Mouse (Mus musculus): Measurements from ENCODE around the gene Sh3d19. TPM values are rescaled to one million over a fixed set of nuclear protein-coding genes. Genes with fewer than 3 reads are reported as not detected.
A peak's percentile ranks its signal among the peaks of the same experiment; 100 is the strongest.

Sh3d19 gene
- polyA plus RNA-seq (2017; shearing (Covaris generic)), result 1 to 10 TPM; 2.0 to 4.1 (median 2.7) TPM

DNA sequence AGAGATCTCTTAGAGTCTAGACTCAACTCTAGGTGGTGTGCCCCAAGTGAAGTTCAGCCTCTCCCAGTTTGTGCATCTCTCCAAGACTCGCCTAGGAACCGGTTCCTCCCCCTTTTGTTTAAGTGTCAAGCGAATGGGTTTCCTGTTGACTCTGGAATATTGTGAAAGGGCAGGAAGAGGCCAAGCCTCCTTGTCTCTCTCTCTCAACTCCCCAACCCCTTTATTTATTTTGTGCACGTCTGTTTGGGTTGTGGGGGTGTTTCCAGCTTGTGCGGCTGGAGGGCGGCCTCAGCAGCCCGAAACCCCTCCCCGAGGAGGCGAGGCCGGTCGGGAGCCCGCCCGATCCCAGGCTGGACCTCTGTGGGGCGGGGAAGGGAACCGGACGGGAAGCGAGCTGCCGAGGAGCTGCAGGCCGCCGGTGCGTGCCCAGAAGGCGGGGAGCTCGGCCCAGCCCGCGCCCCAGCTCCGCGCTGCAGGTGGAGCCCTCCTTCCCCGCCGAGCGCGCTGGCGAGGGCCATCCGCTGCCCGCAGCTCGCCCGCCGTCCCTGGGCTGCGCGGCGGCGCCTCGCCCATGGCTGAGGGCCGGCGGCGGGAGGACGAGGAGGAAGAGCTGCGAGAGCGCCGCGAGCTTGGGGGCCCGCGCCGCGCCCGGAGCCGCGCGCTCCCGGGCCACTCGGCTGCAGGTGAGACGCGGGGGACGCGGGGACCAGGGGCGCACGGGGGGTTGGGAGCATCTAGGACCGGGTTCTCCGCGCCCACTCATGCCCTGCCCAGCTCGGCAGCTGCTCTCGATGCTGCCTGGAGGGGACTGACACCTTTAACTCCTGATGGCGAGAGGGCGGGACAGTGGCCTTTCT lies at the start of gene Sh3d19:
TSS of gene Sh3d19 (plus strand) at position 368 of the 857 bp plus-strand sequence.
- ATAC-seq, result no peak

DNA sequence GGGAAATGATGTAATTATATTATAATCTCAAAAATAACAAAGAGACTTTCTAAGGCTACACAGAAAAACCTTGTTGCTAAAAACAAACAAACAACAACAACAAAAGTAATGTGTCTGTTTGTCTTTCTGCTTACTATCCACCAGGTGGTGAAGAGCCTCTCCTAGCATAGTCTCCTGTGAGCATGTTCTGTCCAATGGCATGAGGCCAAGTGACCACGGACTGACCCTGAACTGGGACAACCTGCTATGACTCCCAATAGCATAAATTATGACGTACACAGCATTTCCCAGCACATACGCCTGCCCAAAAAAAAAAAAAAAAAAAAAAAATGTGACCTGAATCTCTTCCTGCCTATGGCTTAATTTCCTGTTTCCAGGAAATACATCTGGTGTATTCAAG lies 48.6 kb upstream of the Sh3d19 start:
- ATAC-seq, result no peak

DNA sequence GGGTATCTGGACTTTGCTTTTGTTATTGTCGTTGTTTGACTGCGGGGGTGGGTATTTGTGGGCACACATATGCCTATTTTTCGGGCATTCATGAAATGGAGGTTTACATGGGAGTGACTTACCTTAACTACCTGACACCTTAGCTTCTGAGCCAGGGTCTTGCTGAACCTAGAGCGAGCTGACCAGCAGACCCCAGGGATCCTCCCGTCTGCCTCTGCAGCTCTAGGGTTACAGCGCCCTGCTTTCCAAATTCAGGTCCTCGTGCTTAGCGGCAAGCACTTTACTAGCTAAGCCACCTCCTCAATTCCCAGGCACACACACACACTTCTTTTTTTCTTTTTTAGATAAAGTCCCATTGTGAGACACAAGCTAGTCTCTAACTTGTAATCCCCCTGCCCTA lies 47.6 kb upstream of the Sh3d19 start:
- no peak for ATAC-seq

DNA sequence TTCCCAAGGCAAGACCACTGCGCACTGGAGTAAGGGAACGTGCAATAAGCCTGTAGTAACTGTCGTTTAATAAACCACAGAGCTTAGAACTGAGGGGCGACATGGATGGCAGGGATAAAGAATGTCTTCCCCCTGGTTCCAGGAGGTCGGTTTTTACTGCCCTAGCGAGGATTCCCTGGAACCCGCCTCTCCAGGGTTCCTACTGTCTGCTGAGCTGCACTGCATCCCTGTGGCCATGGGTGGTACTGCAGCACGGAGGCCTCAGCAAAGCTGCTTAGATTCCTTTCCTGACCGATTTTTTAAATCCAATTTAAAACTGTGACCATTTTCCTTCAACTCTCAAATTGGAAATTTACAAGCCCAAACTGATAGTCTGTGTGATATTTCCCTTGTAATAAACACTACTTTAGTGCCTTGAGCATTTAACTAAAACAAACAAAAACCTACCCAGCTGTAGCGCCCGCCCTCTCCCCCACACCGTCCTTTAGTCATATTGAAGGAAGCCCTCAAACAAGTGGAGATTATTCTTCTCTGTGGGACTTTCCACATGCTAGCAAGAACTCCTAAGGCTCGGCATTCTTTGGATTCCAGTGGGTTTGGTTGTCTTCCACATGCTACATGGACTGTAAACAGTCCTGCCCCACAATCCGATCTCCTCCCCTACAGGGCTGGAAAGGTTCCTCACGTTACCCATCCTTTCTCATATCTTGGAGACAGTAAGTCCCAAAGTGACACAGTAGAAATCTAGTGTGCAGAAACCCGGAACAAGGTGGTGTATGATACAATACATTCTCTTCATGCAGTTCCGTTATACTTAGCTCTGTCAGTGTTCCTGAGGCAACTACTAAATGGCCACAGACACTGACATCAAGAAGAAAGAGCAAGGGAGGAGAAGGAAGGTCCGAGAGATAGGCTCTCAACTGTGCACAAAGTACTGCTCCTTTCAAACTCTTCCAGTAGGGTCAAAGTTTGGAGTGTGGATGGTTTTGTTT lies 46.7 kb upstream of the Sh3d19 start:
- ATAC-seq, result peak; percentile 67

DNA sequence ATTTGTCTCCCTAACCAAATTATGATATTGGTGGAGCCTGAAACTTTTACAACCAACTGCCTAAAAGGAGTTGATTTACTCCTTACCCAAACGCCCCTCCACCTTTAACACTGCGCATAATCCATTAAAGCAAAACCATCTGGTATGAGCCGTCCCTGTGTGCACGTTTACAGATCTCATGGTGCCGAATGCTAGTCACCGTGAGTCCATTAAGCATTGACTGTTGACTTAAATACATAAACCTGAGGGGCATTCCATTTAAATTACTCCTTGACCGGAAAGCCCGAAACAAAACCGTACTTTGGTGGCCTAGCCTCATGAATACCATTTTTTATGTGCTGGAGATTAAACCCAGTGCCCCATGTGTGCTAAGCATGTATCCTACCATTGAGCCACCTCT lies 43.6 kb upstream of the Sh3d19 start:
- no peak for ATAC-seq

DNA sequence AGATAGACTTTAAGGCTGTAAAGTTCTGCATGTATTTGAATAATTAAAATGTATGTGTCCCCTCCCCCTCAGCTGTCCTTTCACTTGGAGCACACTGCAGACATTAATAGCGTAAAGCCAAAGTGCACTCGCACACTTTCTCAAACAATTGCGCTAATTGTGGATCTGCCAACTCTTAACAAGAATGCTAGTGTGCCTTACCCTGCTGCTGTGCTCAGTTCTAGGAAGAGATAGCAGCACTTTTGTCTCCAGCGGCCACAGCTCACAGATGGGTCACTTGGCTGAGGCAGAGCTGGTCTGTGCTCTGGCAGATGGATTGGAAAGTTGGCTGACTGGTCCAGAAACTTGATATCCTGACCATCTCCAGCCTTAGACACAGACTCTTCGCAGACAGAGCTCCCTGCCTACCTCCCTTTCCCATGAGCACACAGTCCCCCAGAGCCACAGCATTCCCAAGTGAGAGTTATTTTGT lies 42.7 kb upstream of the Sh3d19 start:
- no peak for ATAC-seq

DNA sequence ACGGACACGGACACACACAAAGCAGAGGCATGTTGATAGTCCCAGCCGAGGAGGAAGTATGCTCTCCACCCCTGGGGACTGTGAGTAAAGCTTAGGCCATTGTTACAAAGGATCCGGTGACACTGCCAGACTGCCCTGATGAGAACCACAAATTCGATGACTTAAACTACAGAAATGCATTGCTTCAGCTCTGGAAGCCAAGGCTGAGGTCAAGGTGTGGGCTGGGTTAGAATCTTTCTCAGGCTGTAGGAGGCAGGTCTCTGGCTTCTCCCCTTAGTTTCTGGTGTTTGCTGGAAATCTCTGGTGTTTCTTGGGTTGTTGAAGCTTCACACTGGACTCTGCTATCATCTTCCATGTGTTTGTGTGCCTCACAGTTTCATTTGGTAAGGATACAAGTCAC lies 41.2 kb upstream of the Sh3d19 start:
- ATAC-seq, result no peak

DNA sequence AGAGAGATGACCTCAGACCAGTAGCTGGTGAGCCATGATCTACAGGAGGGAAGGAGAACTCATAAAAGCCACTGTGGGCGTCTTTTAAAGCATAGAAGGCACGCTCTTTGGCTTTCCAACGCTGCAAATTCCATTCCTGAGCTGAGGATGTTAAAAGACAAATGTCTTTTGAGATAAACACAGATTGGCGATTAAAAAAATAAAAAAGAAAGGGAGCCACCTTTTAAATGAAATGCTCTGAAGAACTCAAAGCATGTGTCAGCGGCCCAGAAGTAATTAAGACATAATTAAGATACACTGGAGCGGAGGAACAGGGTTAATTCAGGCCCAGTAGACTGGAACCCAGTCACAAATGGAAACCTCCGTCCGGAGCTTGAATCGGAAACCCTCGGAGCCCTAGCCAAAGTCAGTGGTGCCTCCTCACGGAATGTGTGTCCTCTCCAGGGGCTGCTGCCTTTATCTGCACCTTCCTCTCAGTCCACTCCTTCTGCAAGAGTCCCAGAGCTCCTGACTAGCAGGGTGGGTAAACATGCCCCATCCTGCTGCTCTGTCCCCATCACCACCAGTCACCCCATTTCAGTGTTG lies 40.1 kb upstream of the Sh3d19 start:
- ATAC-seq, result no peak

DNA sequence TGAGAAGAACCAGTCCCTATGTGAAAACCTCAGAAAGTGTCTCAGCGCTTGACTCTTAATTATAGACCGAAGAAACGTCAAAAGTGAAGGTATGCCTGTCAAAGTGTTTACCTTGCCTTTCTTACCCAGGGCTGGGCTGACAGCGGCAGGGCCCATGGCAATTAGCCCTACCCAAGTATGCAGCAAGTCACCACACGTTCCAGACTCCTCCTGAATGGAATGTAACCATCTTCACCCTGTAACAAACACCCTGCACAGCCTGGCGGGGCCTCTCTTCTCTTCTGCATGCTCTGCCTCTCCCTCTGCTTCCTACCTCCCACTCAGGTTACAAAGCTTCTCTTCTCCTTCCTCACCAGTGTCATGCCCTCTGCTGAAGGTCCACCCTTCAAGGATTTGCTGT lies 39.0 kb upstream of the Sh3d19 start:
- ATAC-seq, result no peak

DNA sequence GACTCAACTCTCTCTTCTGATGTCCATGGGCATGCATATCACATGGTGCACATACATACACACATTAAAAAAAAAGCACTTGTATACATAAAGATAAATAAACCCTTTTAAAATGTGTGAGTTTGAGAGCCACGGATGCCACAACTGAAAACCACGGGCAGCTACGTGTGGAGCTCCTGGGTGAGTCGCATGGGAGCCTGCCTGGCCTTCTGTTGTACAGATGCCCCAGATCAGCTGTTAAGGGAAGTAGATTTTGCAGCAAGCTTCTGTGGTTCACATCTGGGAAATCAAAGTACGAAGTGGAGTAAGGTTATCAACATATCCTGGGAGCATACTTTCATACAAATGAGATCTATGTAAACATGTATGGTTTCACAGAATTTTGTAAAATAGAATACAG lies 37.3 kb upstream of the Sh3d19 start:
- ATAC-seq, result no peak

DNA sequence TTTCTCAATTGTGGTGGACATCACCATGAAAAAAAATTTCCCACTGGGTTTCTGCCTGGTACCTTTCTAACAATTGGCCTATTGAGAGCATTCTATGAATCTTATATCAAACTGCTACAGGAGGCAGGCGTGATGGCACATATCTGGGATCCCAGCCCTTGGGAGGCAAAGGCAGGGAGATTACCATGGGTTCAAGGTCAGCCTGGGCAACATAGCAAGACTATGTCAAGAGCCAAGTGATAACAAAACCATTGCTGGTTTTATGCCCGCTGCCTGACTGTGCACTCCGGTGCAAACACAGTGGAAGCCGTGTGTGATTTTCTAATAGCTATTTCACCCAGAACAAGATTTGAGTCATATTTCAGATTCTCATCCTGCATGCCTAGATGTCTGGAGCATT lies 20.0 kb upstream of the Sh3d19 start:
- ATAC-seq, result no peak

DNA sequence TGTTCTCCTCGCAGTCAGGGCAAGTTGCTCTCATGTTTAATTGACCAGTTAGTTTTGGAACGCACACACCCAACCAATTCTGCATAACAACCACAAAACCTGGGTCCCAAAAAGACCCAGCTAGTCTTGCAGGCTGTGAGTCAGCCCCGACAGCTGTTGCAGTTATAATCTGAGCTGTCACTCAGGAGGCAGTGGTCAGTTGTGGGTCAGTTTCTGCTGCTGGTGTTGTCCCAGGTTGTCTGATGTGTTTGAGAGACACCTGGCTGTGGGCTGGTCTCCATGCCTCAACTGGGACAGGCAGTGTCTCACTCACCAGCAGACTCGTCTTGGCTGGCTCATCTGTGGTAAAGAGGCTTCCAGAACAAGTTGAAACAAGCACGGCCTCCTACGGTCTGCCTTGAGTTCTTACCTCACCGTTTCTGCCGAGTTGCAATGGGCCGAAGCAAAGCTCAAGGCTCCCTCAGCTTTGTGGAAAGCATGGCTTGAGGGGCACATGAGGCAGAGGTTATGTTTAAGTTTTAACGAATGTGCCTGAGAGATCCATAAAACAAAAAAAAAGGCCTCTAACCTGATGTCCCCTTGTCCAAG lies 18.1 kb upstream of the Sh3d19 start:
- ATAC-seq, result no peak

DNA sequence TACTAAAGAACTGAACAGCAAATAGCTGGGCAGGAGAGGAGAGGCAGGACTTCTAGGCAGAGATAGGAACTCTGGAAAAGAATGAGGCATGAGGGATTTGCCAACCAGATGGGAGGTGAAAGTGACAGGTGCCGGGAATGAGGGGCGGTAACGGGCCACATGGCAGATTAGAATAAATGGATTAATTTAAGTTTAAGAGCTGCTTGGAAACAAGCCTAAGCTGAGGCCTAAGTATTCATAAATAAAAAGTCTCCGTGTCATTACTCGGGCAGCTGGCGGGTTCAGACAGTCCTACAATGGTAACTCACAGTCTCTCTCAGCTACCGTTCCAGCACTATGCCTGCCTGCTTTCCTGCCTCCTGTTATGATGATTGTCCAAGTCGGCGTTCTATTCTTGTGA lies 15.6 kb upstream of the Sh3d19 start:
- ATAC-seq, result no peak

DNA sequence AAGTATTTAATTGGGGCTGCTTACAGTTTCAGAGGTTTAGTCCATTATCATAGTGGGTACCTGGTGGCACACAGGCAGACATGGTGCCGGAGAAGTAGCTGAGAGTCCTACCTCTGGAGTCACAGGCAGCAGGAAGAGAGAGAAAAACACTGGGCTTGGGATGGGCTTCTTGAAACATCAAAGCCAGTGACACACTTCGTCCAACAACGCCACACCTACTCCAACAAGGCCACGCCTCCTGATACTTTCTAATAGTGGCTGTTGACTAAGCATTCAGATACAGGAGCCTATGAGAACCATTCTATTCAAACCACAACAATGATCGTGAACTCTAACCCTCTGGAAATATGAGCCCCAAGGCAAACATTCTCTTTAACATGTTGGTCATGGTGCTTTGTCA lies 15.2 kb upstream of the Sh3d19 start:
- ATAC-seq, result no peak

DNA sequence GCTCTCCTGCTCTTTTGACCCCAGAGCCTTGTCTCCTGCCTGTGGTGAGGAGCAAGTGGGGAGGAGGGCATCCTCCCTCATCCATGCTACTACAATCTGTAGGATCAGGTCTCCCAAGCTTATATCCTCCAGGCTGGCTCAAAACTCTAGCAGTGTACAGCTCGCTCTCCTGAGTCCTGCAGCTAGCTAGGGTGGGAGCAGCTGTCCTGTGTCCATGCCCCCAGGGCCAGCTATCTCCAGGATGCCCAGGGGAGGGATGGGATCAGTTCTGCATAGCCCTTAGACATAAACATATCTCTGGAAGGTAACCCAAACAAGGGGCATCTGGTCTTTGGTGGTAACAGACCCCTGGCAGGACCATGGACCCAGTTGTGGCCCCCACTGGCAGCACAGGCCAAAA lies 11.2 kb upstream of the Sh3d19 start:
- ATAC-seq, result no peak

DNA sequence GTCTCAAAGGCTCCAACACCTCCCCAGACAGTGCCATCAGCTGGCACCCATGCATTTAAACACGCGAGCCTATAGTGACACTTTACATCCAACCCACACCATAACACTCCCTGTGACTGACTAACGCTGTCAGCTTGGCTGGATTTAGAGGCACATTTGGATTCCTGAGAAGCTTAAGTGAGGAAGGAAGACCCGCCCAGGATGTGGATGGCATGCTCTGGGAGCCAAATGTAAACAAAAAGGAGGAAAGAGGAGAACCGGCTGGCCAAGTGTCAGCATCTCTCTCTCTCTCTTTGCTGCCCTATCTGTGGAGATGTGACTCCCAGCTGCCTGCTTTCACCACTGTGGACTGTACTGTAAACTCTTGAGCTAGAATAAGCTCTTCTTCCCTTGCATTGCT lies 9.8 kb upstream of the Sh3d19 start:
- no peak for ATAC-seq

DNA sequence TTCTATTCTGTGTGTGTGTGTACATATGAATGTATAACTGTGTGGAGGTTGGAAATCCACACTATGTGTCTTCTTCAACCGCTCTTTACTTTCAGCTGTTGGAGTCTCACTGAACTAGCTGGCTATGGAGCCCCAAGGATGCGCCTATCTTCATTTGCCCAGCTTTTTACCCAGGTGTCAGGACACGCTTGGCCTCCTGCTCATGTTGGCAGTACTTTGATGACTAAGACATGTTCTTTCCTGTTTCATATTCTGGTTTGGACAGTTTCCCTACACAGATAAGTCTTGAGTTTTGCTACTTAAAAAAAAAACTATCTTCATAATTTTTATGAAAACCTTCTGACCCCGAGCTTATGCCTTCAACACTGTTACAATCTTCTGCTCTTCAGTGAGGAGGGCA lies 5.4 kb upstream of the Sh3d19 start:
- ATAC-seq, result no peak

DNA sequence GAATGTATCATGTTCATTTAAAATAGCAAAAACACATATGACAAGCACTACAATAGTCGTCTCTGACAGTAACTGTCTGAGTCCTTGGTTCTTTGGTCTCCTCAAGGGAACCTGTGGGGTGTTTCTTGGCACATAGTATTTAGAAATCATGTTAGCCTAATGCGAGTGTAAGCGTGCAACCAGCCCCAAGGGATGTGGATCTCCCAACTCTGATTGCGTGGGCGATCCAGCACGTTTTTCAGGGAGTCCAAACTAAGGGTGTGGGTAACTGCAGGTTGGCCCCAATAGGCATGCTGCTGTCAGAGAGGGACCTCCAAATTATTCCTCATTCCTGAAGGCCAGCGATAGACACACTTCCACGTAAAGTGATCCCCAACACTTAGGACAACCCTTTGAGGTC lies 1.9 kb upstream of the Sh3d19 start:
- ATAC-seq, result no peak

DNA sequence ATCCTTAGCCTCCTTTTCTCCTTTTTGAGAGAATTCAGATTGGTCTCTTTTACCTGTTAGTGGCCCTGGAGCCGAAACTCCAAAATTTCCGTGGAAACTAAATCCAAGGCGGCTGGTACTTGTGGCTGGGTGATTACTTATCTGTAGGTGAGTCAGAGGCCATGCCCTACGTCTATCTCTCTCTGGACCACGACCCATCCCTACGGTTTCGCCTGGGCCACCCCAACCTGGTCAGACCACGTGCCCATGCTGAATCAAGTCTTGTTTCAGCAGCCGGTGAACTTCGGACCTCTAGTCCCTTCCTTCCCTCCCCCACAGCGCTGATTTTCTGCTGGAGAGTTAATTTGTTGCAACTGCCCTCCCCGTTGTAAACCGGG lies 678 bp downstream of the Sh3d19 start:
- ATAC-seq, result no peak

DNA sequence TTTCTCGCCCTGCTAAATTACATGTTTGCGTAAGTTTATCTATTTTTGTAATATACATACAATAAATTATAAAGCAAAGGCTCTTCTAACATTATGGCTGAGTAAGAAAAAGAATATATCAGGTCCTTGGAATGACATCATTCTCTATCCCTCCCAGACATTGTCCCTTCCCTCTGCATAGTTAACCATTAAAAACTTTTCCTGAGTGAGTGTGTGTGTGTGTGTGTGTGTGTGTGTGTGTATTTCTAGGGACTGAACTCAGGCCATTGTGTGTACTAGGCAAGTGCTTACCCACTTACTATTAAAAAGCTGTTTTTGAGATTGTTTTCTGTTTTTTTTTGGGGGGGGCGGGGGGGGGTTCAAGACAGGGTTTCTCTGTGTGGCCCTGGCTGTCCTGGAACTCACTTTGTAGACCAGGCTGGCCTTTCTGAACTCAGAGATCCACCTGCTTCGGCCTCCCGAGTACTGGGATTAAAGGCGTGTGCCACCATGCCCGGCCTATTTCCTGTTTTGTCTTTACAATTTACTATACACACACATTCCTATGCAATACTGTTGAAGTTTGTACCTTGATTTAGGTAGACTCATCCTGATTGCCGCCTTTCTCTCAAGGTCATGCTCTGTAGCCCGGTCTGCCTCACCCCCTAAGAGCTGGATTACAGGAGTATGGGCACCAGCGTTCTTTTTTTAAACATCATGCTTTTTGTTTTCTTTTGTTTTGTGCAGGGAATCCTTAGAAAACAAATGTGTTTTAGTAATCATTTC lies 2.6 kb downstream of the Sh3d19 start:
- ATAC-seq, result no peak

DNA sequence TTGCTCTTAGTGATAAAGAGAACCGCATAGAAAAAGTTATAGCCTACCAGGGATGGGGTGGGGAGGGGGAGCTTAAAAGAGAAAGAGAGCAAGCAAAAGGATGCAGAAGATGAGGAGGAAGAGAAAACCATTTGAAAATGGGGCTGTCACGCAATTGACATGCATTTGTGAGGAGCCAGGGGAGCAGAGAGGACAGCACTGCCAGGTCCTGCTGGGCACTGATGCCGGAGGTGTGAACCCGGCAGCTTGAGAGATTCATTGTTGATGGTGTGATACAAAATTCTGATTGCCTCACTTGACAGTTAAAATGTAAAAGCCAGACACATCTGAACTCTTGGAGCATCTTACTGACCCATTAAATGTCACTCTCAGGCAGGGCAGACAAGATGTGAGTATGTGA lies 3.5 kb downstream of the Sh3d19 start:
- ATAC-seq, result no peak

DNA sequence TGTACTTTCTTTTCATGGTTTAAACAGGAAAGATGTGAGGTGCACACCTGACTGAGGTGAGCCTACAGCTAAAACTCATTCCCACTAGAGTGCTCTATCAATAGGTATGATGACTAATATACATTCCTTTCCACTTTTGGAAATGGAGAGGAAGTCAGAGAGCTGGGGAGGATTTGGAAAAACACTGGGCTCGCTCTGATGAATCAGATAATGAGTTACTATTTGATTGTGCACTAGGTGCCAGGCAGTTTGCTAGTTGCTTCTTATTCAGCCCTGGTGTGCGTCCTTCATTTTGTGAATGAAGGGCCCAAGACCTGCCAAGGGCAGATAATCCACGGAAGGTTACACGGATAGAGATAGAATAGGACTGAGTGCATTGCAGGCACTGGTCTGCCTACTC lies 9.1 kb downstream of the Sh3d19 start:
- no peak for ATAC-seq
